Mouse (Mus musculus): ENCODE data around the gene Slc6a11. TPM values are rescaled to one million over a fixed set of nuclear protein-coding genes. Genes with fewer than 3 reads are reported as not detected.

Slc6a11 gene
- total and polyA plus RNA-seq, 3 experiments: not detected

GRCm38 (mm10) chr6:114291396-114291795, 160.4 kb downstream of the Slc6a11 start:
- no peaks in the 10 kb centered on the region for H3K36me3 ChIP-seq (ENCODE audit: control insufficient read depth in 1 of 2, insufficient read depth in 2 of 2, low read length in 2 of 2)
- H3K27ac ChIP-seq (ENCODE audit: control insufficient read depth, low read depth, low read length): no peak overlapping the region
- H3K9me3 ChIP-seq (replicated peaks; ENCODE audit: insufficient read depth, low read length): no peaks in the 10 kb centered on the region
- H3K9ac ChIP-seq (ENCODE audit: control insufficient read depth, low read depth, low read length, poor library complexity, severe bottlenecking): no peak overlapping the region
- H3K4me1 ChIP-seq (ENCODE audit: control insufficient read depth in 1 of 2, insufficient read depth in 2 of 2, low read length in 2 of 2): no peaks in the 10 kb centered on the region
- H3K27me3 ChIP-seq (ENCODE audit: control insufficient read depth in 1 of 2, insufficient read depth in 2 of 2, low read length in 2 of 2): no peaks in the 10 kb centered on the region
- no peak for TF ChIP-seq MYB (IDR thresholded peaks at IDR 0.05; ENCODE audit: low read depth, low read length)
- TF ChIP-seq ZMIZ1 (IDR thresholded peaks at IDR 0.05; ENCODE audit: low read depth, low read length): no peak
- TF ChIP-seq BHLHE40 (IDR thresholded peaks at IDR 0.05; ENCODE audit: borderline replicate concordance, low read depth, low read length): no peak
- TF ChIP-seq TAL1 (IDR thresholded peaks at IDR 0.05; ENCODE audit: low read length): no peak
- TF ChIP-seq NRF1 (IDR thresholded peaks at IDR 0.05; ENCODE audit: insufficient read depth, low read depth, low read length, poor library complexity, severe bottlenecking): no peak
- no peak for TF ChIP-seq ZKSCAN1 (IDR thresholded peaks at IDR 0.05; ENCODE audit: low read depth, low read length)
- TF ChIP-seq MYC (IDR thresholded peaks at IDR 0.05; ENCODE audit: low read depth, low read length): no peak
- H3K79me2 ChIP-seq (ENCODE audit: control insufficient read depth, insufficient read depth, low read length, poor library complexity): no peaks in the 10 kb centered on the region
- no peak overlapping the region for H3K4me3 ChIP-seq (ENCODE audit: control insufficient read depth in 1 of 2, insufficient read depth in 1 of 2, low read depth in 2 of 2, low read length in 2 of 2)
- no peak for DNase-seq (ENCODE audit: low read depth, low spot score)

DNA sequence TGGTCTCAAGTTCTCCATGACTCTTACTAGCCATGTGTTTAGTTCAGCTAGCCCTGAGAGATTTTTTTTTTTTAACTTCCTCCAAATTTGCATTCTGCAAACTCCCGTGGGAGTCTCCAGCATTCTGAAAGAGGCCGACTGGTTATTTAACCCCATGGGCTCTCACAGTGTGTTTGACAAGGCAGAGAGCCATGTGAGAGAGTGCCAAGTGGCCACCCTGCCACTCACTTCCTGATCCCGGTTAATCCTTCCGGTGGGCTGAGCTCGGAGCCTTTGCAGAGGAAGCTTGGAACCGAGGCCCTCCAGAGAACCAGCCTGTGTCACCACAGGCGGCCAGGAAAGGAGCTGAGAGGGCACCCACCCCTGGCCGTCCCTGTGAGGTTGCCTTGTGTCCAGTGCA, 162.5 kb downstream of the Slc6a11 start:
- Histone ChIP-seq H3K36me3 (ENCODE audit: control insufficient read depth in 1 of 2, insufficient read depth in 2 of 2, low read length in 2 of 2) (no peaks in the 10 kb centered on the region), H3K27me3 (ENCODE audit: control insufficient read depth in 1 of 2, insufficient read depth in 2 of 2, low read length in 2 of 2) (no peaks in the 10 kb centered on the region), H3K9me3 (replicated peaks; ENCODE audit: insufficient read depth, low read length) (no peaks in the 10 kb centered on the region), H3K79me2 (ENCODE audit: control insufficient read depth, insufficient read depth, low read length, poor library complexity) (no peaks in the 10 kb centered on the region), H3K4me3 (ENCODE audit: control insufficient read depth in 1 of 2, insufficient read depth in 1 of 2, low read depth in 2 of 2, low read length in 2 of 2) (no peak overlapping the region), H3K4me1 (ENCODE audit: control insufficient read depth in 1 of 2, insufficient read depth in 2 of 2, low read length in 2 of 2) (no peaks in the 10 kb centered on the region), H3K9ac (ENCODE audit: control insufficient read depth, low read depth, low read length, poor library complexity, severe bottlenecking) (no peak overlapping the region), H3K27ac (ENCODE audit: control insufficient read depth, low read depth, low read length) (no peak overlapping the region)
- no peak for DNase-seq (ENCODE audit: low read depth, low spot score)
- TF ChIP-seq USF1 (IDR thresholded peaks at IDR 0.05; ENCODE audit: low read depth, low read length): no peak
- no peak for TF ChIP-seq CHD2 (IDR thresholded peaks at IDR 0.05; ENCODE audit: low read length)
- TF ChIP-seq EP300 (IDR thresholded peaks at IDR 0.05; ENCODE audit: low read depth in 1 of 2, low read length in 2 of 2): no peak
- no peak for TF ChIP-seq ZNF384 (IDR thresholded peaks at IDR 0.05; ENCODE audit: low read depth, low read length)
- TF ChIP-seq RAD21 (IDR thresholded peaks at IDR 0.05; ENCODE audit: low read depth, low read length): no peak
- no peak for TF ChIP-seq MAFK (IDR thresholded peaks at IDR 0.05; ENCODE audit: borderline replicate concordance, low read depth, low read length)
- no peak for TF ChIP-seq USF2 (IDR thresholded peaks at IDR 0.05; ENCODE audit: borderline replicate concordance in 1 of 2, insufficient read depth in 1 of 2, low read depth in 1 of 2, low read length in 2 of 2)
- TF ChIP-seq TAL1 (IDR thresholded peaks at IDR 0.05; ENCODE audit: low read length): no peak
- no peak for TF ChIP-seq UBTF (IDR thresholded peaks at IDR 0.05; ENCODE audit: borderline replicate concordance, insufficient read depth, low read depth, low read length)
- no peak for TF ChIP-seq GABPA (IDR thresholded peaks at IDR 0.05; ENCODE audit: low read depth, low read length)
- TF ChIP-seq MAZ (IDR thresholded peaks at IDR 0.05; ENCODE audit: low read depth, low read length): no peak
- TF ChIP-seq JUND (IDR thresholded peaks at IDR 0.05; ENCODE audit: low read depth, low read length): no peak

Data from MEL (cell line).